Mouse (Mus musculus) hindbrain, embryonic 14.5 days (tissue): ENCODE results near the gene Gm9046. TPM values are rescaled to one million over a fixed set of nuclear protein-coding genes. Genes with fewer than 3 reads are reported as not detected.

Source experiments
- ATAC-seq: fragments of 200-750 bp; cut with Nextera tagmentation; 2 replicates; pipeline ENCODE4 v1.8.0; 2017; ENCODE audit warnings: moderate number of reproducible peaks, mild to moderate bottlenecking, moderate TSS enrichment, moderate library complexity; ENCODE audit not compliant: low FRiP score
- DNase-seq: peaks from one replicate; pipeline ENCODE4 v3.0.0-alpha.2; 2015; ENCODE audit warnings: low spot score
- H3K27ac ChIP-seq: fragments of 300-500 bp; sonication (generic); 2 replicates; pipeline ENCODE4 v1.5.1; 2014; ENCODE audit warnings: mild to moderate bottlenecking, moderate library complexity
- H3K27me3 ChIP-seq: fragments of 300-500 bp; sonication (generic); 2 replicates; pipeline ENCODE4 v1.6.1; 2014; ENCODE audit warnings: mild to moderate bottlenecking, low read length, mixed read lengths; ENCODE audit not compliant: control insufficient read depth, insufficient read depth
- H3K36me3 ChIP-seq: fragments of 300-500 bp; sonication (generic); replicated peaks from 2 replicates; pipeline ENCODE4 v1.6.1; 2014; ENCODE audit not compliant: control insufficient read depth, insufficient read depth
- H3K4me1 ChIP-seq: fragments of 300-500 bp; sonication (generic); replicated peaks from 2 replicates; pipeline ENCODE4 v1.6.1; 2014; ENCODE audit warnings: antibody characterized with exemption, low read length, mixed read lengths; ENCODE audit not compliant: control insufficient read depth, insufficient read depth
- H3K4me2 ChIP-seq: fragments of 300-500 bp; sonication (generic); replicated peaks from 2 replicates; pipeline ENCODE4 v1.6.1; 2014; ENCODE audit warnings: mild to moderate bottlenecking, moderate library complexity
- H3K4me3 ChIP-seq: fragments of 300-500 bp; sonication (generic); replicated peaks from 2 replicates; pipeline ENCODE4 v1.5.1; 2014; ENCODE audit warnings: mild to moderate bottlenecking, low read length
- H3K9ac ChIP-seq: fragments of 300-500 bp; sonication (generic); 2 replicates; pipeline ENCODE4 v1.6.1; 2014
- H3K9me3 ChIP-seq: fragments of 300-500 bp; sonication (generic); 2 replicates; pipeline ENCODE4 v1.6.1; 2016; ENCODE audit warnings: low read length; ENCODE audit not compliant: control insufficient read depth
- WGBS: fragments of 180-500 bp; shearing (Covaris S2); extraction: QIAGEN DNeasy Blood & Tissue Kit; methylation state at CpG from one replicate; pipeline ENCODE4 v1.1.7; 2014; 5-methylcytosine and 5-hydroxymethylcytosine counted together
- polyA plus RNA-seq: library from polyadenylated mRNA; unstranded; fragments of >200 nt; fragmentation: Nextera tagmentation; extraction: Ambion mirVana; gene quantifications from 2 replicates; pipeline ENCODE4 v1.2.1, GENCODE M21; 2014

Gene Gm9046
- polyA plus RNA-seq, 1 experiment from 2014 or later: not detected

DNA sequence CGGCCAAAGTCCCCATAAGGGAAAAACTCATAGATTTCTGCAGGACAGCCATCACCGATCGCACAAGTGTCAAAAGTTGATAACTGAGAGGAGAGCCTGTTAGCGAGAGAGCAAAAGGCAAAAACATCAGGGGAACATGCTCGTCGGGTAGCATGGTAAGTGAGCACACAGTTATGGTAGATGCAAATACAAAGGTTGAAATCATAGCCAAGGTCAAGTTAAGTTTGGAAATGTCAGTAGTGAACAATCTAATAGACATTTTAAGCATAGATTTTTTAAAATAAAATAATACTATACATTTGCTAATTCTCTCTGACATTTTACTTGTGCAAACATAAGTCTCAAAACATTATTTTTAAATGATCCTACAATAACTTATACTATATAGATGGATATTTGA, 48.1 kb downstream of the Gm9046 start, which contains the start of gene Iltifb:
Gene Iltifb (minus strand): TSS at position 101 of the 400 bp plus-strand sequence.
- Histone ChIP-seq H3K9ac (no peak within 1 kb of the TSS), H3K4me3 (no peak within 1 kb of the TSS), H3K4me2 (no peak within 1 kb of the TSS), H3K27me3 (no peaks in the 10 kb centered on the region), H3K36me3 (no peaks in the 10 kb centered on the region), H3K9me3 (no peaks in the 10 kb centered on the region), H3K27ac (no peak within 1 kb of the TSS), H3K4me1 (no peaks in the 10 kb centered on the region)
- WGBS: 95% methylated on average over 6 of the region's 6 CpGs
- DNase-seq: no peak
- ATAC-seq: no peak

Other genes with a start within 250 kb of the Gm9046 start
- gene Mdm1, start 201.4 kb downstream of the Gm9046 start, polyA plus RNA-seq: 25.2 and 27.0 TPM in 2 replicates
- gene Il22, start 138.3 kb downstream of the Gm9046 start, polyA plus RNA-seq: not detected in 2 replicates
- gene Gm32717, start 102.5 kb downstream of the Gm9046 start, polyA plus RNA-seq: 0.23 and 0.43 TPM in 2 replicates
- gene Gm32802, start 84.6 kb downstream of the Gm9046 start, polyA plus RNA-seq: 0.23 and 0.43 TPM in 2 replicates
- not detected in 2 replicates for gene Iltifb, start 48.2 kb downstream of the Gm9046 start, polyA plus RNA-seq
- gene Gm9040, start 16.3 kb downstream of the Gm9046 start, polyA plus RNA-seq: 0.08 TPM in 1 of 2 replicates, not detected in the other
- gene Gm9044, start 10.8 kb downstream of the Gm9046 start, polyA plus RNA-seq: 0.08 TPM in 1 of 2 replicates, not detected in the other
- gene Gm9045, start 5.4 kb downstream of the Gm9046 start, polyA plus RNA-seq: not detected in 2 replicates
- not detected in 2 replicates for gene Gm9048, start 5.4 kb upstream of the Gm9046 start, polyA plus RNA-seq
- not detected in 2 replicates for gene Gm9049, start 10.8 kb upstream of the Gm9046 start, polyA plus RNA-seq
- not detected in 2 replicates for gene Ifng, start 97.8 kb upstream of the Gm9046 start, polyA plus RNA-seq